Mouse (Mus musculus) thymus, postnatal 14 days (tissue): Measurements from ENCODE around the gene Hmgcll1.
"Not testable (repeated sequence)": the region's sequence is repeated elsewhere in the genome, so short reads cannot be mapped to it uniquely, and the experiment has no call there.

ENCODE experiments used
- DNase-seq: peaks from one replicate; pipeline ENCODE4 v3.0.0; 2021

Gene Hmgcll1

GRCm38 (mm10) chr9:76061492-76061891 lies 46.8 kb downstream of the Hmgcll1 start:
- no peak for DNase-seq

GRCm38 (mm10) chr9:76064164-76064563 lies 49.5 kb downstream of the Hmgcll1 start:
- DNase-seq, result no peak

- no peak for DNase-seq
Measured at GRCm38 (mm10) chr9:76091561-76091960, 76.9 kb downstream of the Hmgcll1 start.

- no peak for DNase-seq
Measured at GRCm38 (mm10) chr9:76097221-76097620, 82.6 kb downstream of the Hmgcll1 start.

GRCm38 (mm10) chr9:76099981-76100380 lies 85.3 kb downstream of the Hmgcll1 start:
- DNase-seq, result no peak

- DNase-seq, result not testable (repeated sequence)
Measured at GRCm38 (mm10) chr9:76104416-76104815, 89.8 kb downstream of the Hmgcll1 start.

GRCm38 (mm10) chr9:76104846-76105245 lies 90.2 kb downstream of the Hmgcll1 start:
- no peak for DNase-seq

- not testable (repeated sequence) for DNase-seq
Measured at GRCm38 (mm10) chr9:76122888-76123287, 108.2 kb downstream of the Hmgcll1 start.

- no peak for DNase-seq
Measured at GRCm38 (mm10) chr9:76124249-76124648, 109.6 kb downstream of the Hmgcll1 start.

- DNase-seq, result no peak
Measured at GRCm38 (mm10) chr9:76129353-76129752, 114.7 kb downstream of the Hmgcll1 start.

GRCm38 (mm10) chr9:76134042-76134441 lies 119.4 kb downstream of the Hmgcll1 start:
- no peak for DNase-seq

GRCm38 (mm10) chr9:76138378-76139109 lies 123.9 kb downstream of the Hmgcll1 start:
- no peak for DNase-seq

GRCm38 (mm10) chr9:76145593-76145992 lies 130.9 kb downstream of the Hmgcll1 start:
- no peak for DNase-seq

GRCm38 (mm10) chr9:76162446-76162845 lies 147.8 kb downstream of the Hmgcll1 start:
- DNase-seq, result no peak

- DNase-seq, result no peak
Measured at GRCm38 (mm10) chr9:76168355-76168754, 153.7 kb downstream of the Hmgcll1 start.

- no peak for DNase-seq
Measured at GRCm38 (mm10) chr9:76172686-76173295, 158.1 kb downstream of the Hmgcll1 start.

GRCm38 (mm10) chr9:76179221-76179620 lies 164.6 kb downstream of the Hmgcll1 start:
- DNase-seq, result no peak
